Mouse (Mus musculus) right cerebral cortex, postnatal 10 days (tissue): ENCODE results near the gene Ppp1r12b.

Source experiments
- DNase-seq, 2 experiments: peaks; one replicate each; pipeline ENCODE4 v3.0.0; 2021; ENCODE audit warnings: low spot score in 2 of 2

Gene Ppp1r12b

GRCm38 (mm10) chr1:134940863-134941262 is 14.9 kb downstream of the Ppp1r12b start:
- DNase-seq, result no peak

- no peak for DNase-seq
Measured at GRCm38 (mm10) chr1:134938233-134938632, 17.5 kb downstream of the Ppp1r12b start.

- no peak for DNase-seq
Measured at GRCm38 (mm10) chr1:134936335-134936734, 19.4 kb downstream of the Ppp1r12b start.

- DNase-seq, result no peak
Measured at GRCm38 (mm10) chr1:134932431-134932830, 23.3 kb downstream of the Ppp1r12b start.

- no peak for DNase-seq
Measured at GRCm38 (mm10) chr1:134919010-134919409, 36.7 kb downstream of the Ppp1r12b start.

GRCm38 (mm10) chr1:134915421-134915820 is 40.3 kb downstream of the Ppp1r12b start:
- DNase-seq, result no peak

GRCm38 (mm10) chr1:134913535-134913934 is 42.2 kb downstream of the Ppp1r12b start:
- DNase-seq, result peak in 1 of 2 experiments; percentile 55

DNA sequence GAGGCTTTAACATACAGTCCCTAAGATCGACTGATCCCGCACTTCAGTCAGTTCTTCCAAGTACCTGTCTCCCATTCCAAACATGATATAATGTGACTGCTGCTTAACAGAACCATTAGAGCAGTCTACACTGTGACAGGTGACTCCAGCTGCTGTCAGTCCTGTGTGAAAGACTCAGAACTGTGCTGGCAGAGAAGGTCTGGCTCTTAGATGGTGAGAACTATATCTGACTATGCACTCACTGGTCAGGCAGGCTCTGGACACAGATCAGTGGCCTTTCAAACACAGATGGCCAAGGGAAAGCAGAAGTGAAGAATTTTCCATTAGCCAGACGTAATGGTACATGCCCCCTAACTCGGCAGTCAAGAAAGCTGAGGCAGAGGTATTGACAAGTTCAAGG is 43.9 kb downstream of the Ppp1r12b start:
- no peak for DNase-seq

GRCm38 (mm10) chr1:134910037-134910436 is 45.7 kb downstream of the Ppp1r12b start:
- no peak for DNase-seq

DNA sequence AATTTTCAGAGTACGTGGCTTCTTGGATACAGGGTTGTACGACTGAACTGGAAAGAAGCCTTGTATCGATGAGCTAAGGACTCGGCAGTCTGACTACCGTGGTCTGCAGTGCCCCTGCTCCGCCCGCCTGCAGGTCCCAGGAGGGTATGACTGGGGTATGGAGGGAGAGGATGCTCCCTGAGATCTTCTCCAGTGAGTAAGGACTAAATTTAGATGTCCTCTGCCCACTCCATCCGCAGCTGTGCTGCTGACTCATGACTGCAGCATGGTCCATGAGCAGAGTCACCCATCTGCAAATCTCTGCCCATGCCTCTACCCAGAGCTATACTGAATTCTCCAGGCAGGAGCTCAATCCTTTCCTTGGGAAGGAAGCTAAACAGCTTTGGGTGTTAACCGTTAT is 46.3 kb downstream of the Ppp1r12b start:
- DNase-seq, result peak; percentile 42 to 66

DNA sequence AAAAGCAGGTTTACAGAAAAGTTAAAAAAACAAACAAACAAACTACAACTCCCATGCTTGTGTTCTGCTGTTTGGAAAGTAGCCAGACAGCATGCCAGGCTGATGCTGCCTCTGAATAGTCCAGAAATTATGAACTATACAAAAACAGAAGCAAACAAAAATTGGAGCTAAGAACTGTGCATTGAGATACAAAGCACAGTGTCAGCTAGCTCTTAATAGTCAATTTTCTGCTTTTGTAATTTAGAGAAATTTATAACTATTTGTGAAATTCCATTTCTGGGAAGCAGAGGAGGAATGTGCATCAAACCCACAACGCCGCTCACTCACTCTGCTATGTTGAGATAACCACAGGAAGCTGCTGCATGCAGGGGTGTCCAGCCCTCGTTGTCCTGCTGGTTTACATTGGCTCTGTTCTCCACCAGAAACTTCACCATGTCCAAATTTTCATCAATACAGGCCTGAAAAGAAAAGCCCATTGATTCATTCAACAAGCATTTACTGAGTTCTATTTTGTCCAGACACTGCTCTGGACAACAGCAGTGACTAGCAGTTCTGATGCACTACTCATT is 53.6 kb downstream of the Ppp1r12b start:
- DNase-seq, result no peak

GRCm38 (mm10) chr1:134896008-134896407 is 59.7 kb downstream of the Ppp1r12b start:
- no peak for DNase-seq

- no peak for DNase-seq
Measured at GRCm38 (mm10) chr1:134894803-134895202, 60.9 kb downstream of the Ppp1r12b start.

- no peak for DNase-seq
Measured at GRCm38 (mm10) chr1:134891916-134892315, 63.8 kb downstream of the Ppp1r12b start.

DNA sequence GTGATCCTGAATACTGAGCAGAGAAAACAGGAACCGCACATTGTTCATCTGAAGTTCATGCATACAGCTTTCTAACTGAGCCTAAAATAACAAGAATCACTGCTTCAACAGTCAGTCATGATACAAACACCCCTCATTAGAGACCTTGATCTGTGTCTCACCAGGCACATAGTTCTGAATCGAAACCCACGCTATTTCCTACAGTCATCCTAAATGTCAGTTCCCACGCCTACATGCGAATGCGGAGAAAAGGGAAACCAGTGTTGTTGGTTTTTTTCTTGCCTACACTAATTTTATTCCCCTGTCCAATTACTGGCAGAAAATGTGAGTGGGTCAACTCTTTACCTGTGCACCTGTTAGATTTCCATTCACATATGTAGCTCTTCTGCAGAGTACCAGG is 66.1 kb downstream of the Ppp1r12b start:
- DNase-seq, result no peak

DNA sequence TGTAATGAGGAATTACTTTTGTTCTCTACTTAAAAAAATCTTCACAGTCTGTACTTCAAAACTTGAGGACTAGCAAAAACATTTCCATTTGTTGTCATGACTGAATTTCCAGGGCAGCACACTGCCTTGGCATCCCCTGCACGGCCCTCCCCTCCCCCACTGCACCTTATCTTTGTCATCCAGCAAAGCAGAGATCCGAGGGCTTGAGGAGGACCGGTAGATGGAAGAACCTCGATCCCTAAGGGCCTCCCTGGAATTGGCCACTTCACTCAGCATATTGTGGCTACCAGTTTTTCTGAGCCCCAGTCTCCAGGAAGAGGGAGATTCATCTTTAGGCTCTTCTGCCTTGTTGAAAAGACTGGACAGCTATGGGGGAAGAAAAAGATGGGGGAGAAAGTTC is 79.9 kb downstream of the Ppp1r12b start:
- no peak for DNase-seq

GRCm38 (mm10) chr1:134872678-134873077 is 83.1 kb downstream of the Ppp1r12b start:
- DNase-seq, result no peak

GRCm38 (mm10) chr1:134866426-134866825 is 89.3 kb downstream of the Ppp1r12b start:
- no peak for DNase-seq

DNA sequence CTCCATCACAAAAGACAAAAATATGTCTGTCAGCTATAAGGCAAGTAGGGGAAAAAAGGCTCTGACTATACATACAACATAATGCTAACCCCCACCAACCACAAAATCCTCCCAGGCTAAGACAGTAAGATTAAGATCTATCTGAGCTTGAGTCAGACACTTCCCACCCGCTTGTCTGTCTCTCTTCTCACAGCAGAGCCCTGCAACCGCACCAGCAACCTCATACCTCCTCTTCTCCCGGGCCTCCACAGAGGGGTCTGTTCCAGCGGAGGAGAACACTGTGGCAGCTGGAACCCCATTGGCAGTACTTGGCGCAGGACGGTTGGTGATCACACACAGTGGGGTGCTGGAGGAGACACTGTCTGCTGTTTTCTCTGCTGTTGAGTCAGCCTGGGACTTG is 90.2 kb downstream of the Ppp1r12b start:
- no peak for DNase-seq

DNA sequence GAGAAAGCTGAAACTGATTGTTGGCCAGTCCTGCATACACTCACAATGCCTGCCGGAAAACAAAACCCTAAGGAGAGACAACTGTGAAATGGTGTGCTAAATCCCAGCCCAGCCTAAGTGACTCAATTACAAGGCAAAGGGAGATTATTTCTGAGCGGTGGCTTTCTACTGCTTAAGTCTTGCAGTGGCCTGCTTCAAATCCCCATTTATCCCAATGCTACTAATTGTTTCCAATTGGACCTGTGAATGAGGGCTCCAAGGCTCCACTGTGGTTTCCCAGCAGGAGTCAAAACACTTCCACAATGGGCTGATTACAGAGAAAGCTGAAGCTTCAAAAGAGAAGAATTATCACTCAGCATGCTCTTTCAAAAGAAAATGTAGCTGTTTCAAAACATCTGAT is 95.2 kb downstream of the Ppp1r12b start:
- DNase-seq, result no peak

- peak; percentile 50 to 53 for DNase-seq
Measured at GRCm38 (mm10) chr1:134858344-134859053, 97.2 kb downstream of the Ppp1r12b start.

DNA sequence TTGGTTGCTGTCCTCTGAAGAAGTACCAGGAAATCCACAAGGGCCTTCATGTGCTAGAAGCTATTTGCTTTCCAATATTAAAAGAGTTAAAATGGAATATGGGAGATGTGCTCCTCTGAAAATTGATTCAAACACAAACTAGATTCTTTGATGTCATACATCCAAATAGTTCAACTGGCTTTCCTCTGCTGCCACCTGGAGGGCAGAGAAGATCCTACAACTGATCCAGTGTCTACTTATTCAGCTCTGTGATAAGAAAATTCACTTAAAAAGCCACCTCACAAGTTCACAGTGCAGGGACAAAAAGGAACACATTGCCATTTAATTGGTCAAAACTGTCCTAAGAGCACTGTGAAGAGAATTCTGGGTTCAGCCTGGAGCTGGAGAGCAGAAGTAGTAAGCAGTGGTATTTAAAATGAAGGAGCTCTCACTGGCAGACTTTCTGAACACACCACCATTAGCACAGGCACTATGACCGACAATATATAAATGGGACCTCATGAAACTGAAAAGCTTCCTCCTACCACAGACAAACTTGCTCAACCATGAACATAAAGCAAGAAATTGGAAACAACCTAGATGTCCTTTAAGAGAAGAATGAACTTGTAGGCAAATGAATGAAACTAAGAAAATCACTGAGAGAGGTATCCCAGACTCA is 101.3 kb downstream of the Ppp1r12b start:
- DNase-seq, result peak; percentile 87 to 90

GRCm38 (mm10) chr1:134852797-134853196 is 102.9 kb downstream of the Ppp1r12b start:
- no peak for DNase-seq
